Mouse (Mus musculus) brain, embryonic 14.5 days (tissue): ENCODE measurements at regions not wholly inside any gene's neighbourhood (a gene's known extent, or its start where the extent isn't known, plus 50 kb on each side); places are given as distances from the start of the nearest gene placed in this dataset.
A peak's percentile ranks its signal among the peaks of the same experiment; 100 is the strongest.
"Not testable (repeated sequence)": the region's sequence is repeated elsewhere in the genome, so short reads cannot be mapped to it uniquely, and the experiment has no call there.

Experiments
- DNase-seq: peaks from one replicate; pipeline ENCODE4 v3.0.0-alpha.2; 2011; ENCODE audit warnings: low read depth
- CTCF ChIP-seq: fragments of 200-500 bp; IDR thresholded peaks from 2 replicates; pipeline ENCODE4 v1.5.1; 2012; ENCODE audit warnings: inconsistent platforms, mild to moderate bottlenecking, moderate library complexity, borderline replicate concordance; ENCODE audit not compliant: insufficient read depth, insufficient read length; ENCODE audit errors: extremely low read depth
- POLR2A ChIP-seq: fragments of 200-500 bp; IDR thresholded peaks from 2 replicates; pipeline ENCODE4 v1.6.1; 2012; ENCODE audit warnings: mild to moderate bottlenecking, inconsistent platforms, borderline replicate concordance; ENCODE audit not compliant: poor library complexity, insufficient read depth, insufficient read length, severe bottlenecking; ENCODE audit errors: extremely low read depth

- DNase-seq: not testable (repeated sequence)
Measured at GRCm38 (mm10) chrX:152511922-152512321, 51.2 kb upstream of the Cldn34a start.

- DNase-seq: not testable (repeated sequence)
Measured at GRCm38 (mm10) chrX:152505405-152505804, 57.7 kb upstream of the Cldn34a start.

GRCm38 (mm10) chrX:152499371-152499957, 63.7 kb upstream of the Cldn34a start:
- not testable (repeated sequence) for DNase-seq

GRCm38 (mm10) chrX:152471387-152472010, 91.6 kb upstream of the Cldn34a start:
- DNase-seq: peak; percentile 53

GRCm38 (mm10) chrX:152424432-152424958, 56.0 kb upstream of the Gpr173 start:
- DNase-seq: not testable (repeated sequence)

More at GRCm38 (mm10) chrX:152471387-152472010, 91.6 kb upstream of the Cldn34a start:
- no peak for TF ChIP-seq POLR2A
- no peak for TF ChIP-seq CTCF

- DNase-seq: not testable (repeated sequence)
Measured at GRCm38 (mm10) chrX:152418512-152418911, 50.0 kb upstream of the Gpr173 start.
